Mouse (Mus musculus) ovary, adult 18-20 months (tissue): ENCODE data around the gene Snd1.

Experiments
- DNase-seq: peaks from one replicate; pipeline ENCODE4 v3.0.0; 2022; ENCODE audit warnings: low spot score, mixed read lengths

Snd1 gene

DNA sequence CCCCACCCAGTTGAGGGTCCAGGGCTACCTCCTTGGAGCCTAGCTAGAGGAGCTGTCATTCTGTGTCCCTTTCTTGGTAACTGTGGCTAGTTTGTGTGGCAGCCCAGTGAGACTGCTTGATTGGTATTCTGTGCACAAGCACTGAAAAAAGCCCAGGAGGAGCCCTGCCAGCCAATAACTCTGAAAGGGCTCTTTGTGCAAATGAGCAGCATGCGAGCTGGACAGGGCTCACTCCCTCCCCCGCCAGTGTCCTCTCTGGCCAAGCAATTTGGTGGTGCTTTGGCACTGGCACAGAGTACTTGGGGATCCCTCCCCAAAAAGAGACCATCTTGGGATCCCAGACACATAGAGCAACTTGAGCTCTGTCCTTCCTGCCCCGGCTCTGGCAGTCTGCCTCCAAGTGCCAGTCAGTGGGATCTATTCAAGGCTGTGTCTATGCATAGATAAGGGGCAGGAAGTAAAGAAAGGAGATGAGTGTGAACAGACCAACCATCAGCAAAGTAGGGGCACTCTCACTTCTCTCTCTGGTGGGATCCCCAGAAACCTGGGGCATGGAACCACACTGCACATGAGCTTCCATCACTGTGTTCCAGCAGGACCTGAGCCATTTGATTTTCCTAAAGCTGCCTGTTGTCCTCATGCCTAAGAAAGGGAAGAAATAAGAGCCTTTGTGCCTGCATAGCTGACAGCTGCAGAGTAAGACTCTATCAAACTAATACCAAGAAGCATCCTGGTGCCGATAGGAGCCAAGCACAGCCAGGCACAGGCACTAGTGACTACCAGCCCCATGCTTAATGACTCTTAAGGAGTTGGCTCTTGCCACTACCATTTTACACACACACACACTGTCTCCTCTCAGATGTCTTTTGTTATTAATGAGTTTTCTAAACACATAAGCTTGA, 367.7 kb downstream of the Snd1 start:
- no peak for DNase-seq

- no peak for DNase-seq
Observed at GRCm38 (mm10) chr6:28845610-28846009, 370.7 kb downstream of the Snd1 start.

GRCm38 (mm10) chr6:28847616-28848015, 372.7 kb downstream of the Snd1 start:
- no peak for DNase-seq

DNA sequence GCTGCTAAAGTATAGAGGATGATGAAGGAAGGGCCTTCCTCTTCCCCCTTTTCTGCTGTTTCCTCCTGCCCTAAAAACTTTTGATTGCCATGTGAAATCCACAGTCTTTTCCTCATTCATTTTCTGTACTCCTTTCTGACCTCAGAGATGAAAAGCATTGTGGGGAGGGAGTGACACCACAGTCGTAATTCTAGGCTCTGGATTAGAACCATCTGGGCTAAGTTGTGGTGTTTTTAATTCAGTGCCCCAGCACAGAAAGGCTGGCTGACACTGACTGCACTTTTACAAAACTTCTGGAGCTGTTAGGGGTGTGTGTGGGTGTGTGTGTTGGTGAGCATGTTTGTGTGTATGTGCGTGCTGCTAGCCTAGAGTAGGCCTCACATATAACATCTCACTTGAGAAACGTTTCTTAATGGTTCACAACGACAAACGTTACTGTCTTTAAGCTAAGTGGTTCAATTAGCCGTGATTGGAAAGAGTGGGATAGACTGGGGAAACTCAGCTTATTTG, 373.4 kb downstream of the Snd1 start:
- no peak for DNase-seq

- DNase-seq: no peak
Observed at GRCm38 (mm10) chr6:28848891-28849290, 374.0 kb downstream of the Snd1 start.

DNA sequence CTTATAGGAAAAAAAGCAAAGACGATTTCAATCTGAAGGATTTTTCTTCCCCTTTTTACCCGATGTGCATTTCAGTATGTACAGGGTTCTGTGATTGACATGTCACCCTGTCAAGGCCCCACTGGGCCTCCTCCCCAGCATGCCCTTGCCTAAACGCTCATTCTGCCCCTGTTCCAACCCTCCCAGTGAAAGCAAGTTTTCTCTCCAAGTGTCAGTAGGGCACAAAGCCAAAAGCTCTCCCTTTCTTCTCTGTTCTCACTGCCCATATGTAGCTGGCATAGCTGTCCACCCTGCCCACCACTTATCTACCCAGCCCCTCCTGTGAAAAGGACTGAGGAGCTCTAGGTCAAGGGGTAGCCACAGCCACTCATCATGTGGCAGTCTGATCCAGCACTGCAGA, 374.4 kb downstream of the Snd1 start:
- no peak for DNase-seq

DNA sequence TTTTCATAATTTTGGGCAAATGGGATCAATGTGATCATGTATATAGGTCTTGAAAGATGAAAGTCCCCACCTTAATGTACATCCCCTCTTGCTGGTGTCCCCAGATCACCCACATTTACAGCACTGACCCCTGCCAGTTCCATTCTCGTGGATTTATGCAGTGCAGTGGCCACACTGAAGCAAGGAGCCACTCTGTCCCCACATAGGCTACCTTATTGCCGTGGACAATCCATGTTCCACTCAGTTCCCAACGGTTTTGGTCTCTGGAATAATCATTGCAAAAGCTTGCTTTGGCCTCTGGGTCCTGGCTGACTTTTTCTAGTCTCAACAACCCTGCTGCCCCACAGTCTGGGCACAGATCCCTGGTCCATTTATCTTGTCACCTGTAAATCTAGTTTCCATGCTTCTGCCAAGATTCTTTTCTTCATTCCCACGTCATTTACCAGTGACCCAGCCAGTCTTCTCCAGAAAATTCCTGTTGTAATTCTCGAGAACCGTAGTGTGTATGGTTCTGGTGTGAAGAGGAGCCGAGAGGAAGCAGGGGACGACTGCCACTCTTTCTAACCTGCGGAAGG, 375.5 kb downstream of the Snd1 start:
- DNase-seq: no peak

- no peak for DNase-seq
Observed at GRCm38 (mm10) chr6:28852342-28852741, 377.4 kb downstream of the Snd1 start.

DNA sequence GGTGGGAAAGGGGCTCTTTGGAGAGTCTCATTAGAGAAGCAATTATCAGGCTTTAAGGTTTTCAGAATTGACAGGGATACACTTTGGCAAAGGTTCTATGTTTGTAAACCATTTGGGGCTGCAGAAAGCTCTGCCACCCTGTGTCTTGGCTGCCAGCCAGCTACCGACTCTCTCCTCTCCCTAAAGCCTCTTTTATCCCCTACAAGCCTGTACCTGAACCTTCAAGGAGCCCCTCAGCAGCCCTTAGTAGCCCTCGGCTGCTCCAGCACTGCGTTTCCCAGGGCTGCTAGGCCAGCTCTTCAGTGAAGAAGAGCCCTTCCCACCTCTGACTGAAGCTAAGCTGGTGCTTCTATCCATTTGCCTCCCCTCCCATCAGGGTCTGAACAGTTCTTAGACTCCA, 378.2 kb downstream of the Snd1 start:
- DNase-seq: no peak

DNA sequence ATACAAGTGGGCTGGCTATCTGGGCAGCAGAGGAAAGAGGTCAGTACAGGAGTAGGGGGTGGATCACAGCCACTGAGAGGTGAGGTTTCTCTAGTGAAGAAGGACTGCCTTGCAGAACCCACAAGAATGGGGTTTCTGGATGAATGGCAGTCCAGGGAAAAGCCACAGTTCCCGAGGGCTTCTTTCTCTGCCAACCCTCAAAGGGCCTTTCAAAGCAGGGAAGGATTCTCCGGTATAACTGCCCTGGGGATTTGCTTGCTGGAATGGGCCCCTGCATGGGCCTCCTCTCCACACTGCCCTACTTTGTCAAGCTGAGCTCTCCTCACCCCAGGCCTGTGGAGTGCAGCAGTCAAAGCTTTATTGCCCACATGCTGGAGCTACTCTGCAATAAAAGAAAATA, 378.7 kb downstream of the Snd1 start:
- no peak for DNase-seq

- DNase-seq: no peak
Observed at GRCm38 (mm10) chr6:28854598-28854997, 379.7 kb downstream of the Snd1 start.

GRCm38 (mm10) chr6:28855442-28855841, 380.5 kb downstream of the Snd1 start:
- no peak for DNase-seq

- no peak for DNase-seq
Observed at GRCm38 (mm10) chr6:28856789-28857188, 381.9 kb downstream of the Snd1 start.

GRCm38 (mm10) chr6:28857198-28858180, 382.6 kb downstream of the Snd1 start:
- no peak for DNase-seq

DNA sequence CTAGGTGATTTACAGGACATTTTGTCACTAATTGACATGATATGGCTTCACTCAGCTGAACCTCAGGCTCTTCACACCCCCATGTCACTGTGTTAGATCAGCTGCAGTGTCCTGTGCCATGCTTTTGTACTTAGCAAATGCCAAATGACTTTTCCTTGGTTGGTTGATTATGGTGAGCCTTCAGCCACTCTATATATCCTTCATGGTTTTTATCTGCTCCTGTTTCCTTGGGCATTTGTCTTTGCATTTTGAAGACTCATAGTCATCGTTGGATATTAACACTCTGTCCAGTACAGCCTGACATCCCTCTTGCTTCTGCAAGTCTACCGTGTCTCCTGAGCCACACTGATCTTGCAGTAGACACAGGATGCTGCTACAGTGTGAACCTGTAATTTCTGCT, 384.2 kb downstream of the Snd1 start:
- no peak for DNase-seq

- DNase-seq: no peak
Observed at GRCm38 (mm10) chr6:28860450-28860849, 385.5 kb downstream of the Snd1 start.

DNA sequence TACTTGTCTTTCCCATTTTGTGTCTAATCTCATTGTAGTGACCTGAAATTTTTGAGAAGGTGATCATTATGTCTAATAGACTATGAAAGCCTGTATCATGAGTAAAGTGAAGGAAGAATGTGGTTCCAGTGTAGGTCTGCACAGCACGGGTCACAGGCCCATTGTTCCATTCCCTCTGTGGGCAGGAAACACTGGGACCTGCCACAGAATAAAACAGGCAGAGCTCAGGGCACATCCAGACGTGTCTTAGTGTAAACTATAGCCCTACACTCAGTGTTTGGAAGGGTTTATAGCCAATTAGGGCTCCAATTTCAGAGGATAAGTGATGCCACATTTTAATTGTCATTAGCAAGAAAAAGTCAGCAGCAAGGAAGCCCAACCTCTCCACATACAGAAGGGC, 386.0 kb downstream of the Snd1 start:
- DNase-seq: no peak

DNA sequence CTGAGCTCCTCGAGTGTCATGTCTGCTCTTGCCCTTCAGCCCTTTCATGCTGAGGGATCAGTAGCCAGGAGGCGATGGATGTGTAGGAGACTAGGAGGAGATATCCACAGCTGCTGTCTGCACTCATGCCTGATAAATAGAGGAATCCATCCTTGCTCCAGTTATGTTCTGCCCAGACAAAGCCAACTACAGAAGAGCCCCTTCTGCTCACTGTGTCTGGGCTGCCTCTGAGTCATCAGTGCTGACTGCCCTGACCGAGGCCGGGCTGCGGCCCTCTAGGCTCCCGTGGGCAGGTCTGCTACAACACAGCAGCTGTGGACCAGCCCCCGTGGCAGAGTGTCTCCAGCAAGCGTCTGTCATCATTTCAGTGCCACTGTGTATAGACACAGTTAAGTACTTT, 387.4 kb downstream of the Snd1 start:
- DNase-seq: no peak

DNA sequence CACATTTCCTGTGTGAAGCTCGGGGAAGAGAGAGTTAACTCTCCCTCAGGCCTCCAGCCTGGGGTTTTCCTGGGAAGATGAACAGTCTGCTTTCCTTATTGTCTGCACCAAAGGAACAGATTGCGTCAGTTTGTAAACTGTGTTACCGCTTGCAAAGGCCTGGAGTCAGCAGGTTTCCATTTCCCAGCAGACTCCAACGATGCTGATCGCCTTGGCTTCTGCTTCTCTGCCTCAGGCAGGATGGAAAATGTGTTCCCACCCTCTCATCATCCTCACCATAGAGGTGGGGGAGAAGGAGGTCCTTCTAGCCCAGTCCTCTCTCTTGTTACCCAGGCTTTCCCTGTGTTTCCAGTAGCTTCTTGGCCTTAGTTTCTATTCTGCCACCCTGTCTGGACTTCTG, 389.7 kb downstream of the Snd1 start:
- DNase-seq: no peak

DNA sequence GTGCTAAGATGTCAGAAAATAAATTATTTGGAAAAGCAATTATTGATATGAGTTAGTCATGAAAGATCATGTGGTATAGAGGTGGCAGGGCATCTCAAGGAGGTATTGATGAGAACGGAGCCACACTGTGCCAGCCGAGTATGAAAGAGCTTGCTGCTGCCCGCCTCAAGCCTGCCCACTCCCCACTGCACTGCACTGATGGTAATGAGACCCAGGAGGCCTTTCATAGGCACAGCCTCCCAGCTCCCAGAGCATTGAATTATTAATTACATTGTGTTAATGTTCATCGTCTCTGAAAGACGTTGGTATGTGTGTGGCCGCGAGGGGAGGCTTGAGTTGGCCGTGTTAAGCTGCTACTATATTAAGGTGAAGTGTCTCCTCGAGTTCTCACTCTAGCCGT, 390.2 kb downstream of the Snd1 start:
- DNase-seq: no peak

GRCm38 (mm10) chr6:28866206-28866605, 391.3 kb downstream of the Snd1 start:
- DNase-seq: no peak

DNA sequence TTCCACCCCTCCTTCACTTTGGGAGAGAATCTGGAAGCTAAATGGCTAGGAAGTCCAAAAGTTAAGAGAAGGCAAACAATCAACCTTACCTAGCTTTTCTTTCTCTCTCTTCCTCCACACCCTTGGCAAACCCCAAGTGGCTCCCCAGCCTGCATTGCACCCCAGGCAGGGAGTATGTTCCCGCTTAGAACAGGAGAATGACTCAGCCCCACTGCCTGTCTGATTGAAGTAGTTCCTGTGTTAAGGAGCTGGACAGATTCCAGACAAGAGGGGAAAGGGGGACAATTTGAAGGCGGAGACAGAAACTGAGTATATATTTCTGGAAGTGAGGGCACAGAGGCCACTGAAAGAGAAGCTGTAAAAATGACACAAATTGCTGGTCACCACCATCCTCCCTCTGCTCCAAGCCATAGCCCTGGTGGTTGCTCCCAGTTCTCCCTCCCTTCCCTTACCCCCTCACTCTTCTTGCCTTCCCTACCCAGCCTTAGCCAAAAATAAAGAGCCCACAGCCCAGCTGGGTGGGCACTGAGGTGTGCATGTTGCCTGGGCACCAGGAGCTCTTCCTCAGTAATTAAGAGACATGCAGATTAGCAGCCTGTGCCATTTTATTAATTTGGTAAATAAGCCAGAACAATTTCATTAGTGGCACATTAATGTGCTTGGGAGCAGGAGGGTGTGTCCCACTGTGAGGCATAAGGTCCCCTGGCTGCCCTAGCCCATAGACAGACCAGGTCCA, 392.7 kb downstream of the Snd1 start:
- DNase-seq: no peak
